Mouse (Mus musculus) CD4-positive, CD25-positive, alpha-beta regulatory T cell, adult 9 weeks (primary cell): ENCODE results near the gene Aph1c. TPM values are rescaled to one million over a fixed set of nuclear protein-coding genes. Genes with fewer than 3 reads are reported as not detected.

Experiments
- polyA plus RNA-seq: library from polyadenylated mRNA; unstranded; fragments of 100-300 nt; shearing (Covaris generic); gene quantifications from one replicate; pipeline ENCODE4 v1.2.1, GENCODE M21; 2017

Aph1c gene
- 0.51 TPM for polyA plus RNA-seq

DNA sequence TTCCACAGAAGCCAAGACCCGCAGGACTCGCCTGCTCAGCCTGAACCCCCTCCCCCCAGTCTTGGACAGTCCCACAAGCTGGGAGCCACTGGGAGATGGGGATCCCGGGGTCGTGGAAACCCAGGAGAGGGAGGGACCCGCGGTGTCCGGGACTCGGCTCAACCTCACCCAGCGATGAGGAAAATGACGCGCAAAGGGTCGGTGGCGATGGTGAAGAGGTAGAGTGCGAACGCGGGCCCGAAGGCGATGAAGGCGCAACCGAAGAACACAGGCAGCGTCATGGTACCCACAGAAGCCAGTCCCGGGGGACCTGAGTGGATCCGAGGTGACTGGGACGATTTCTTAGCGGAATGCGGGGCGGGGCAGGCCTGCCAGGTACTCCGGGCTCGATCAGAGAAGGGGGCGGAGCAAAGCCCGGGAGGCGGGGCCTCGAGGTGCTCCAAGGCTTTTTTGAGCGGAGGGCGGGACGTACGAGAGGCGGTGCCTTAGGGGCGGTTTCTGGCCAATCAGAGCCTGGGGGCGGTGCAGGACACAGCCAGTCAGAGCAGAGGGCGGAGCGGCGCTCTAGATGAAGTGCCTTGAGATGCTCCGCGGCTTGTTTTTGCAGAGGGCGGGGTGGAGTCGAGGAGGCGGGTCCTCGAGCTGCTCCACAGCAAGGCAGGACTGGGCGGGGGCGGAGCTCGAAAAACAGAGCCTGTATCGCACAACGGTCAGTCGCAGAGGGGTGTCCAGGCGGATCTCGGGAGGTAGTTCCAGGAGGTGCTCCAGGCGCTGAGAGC is at the start of gene Aph1c:
TSS of gene Aph1c (minus strand) at position 409 of the 779 bp plus-strand sequence.

DNA sequence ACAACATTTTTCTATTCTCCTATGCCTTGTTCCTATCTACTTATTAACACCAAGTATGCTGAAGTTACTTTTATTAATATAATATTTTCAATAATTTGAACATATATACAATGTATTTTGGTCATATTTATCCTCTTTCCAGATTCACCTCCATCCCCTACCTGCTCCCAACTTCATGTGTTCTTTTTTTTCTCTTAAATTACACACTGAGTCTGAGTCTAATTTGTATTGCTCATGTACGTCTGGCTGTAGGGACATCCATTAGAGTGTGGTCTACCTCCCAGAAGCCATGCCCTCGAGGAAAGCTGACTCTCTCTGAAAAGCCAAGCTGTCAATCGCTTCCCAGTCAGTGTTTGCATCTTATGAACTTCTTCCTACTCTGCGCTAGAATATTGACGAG is 37.8 kb downstream of the Aph1c start, which contains the start of gene Gm10647:
TSS of gene Gm10647 (plus strand) at position 301 of the 400 bp plus-strand sequence.

GRCm38 (mm10) chr9:66795464-66796324 is 38.8 kb downstream of the Aph1c start, which contains the start of gene Aph1b:
Gene Aph1b, minus strand, starts transcription at chr9:66795490.

Other genes starting within 250 kb of the Aph1c start
- gene Usp3, start 241.6 kb downstream of the Aph1c start, polyA plus RNA-seq, result 236 TPM
- gene Car12, start 121.0 kb downstream of the Aph1c start, polyA plus RNA-seq, result 9.3 TPM
- gene Aph1b, start 39.2 kb downstream of the Aph1c start, polyA plus RNA-seq, result 1.9 TPM
- gene Gm10647, start 37.7 kb downstream of the Aph1c start, polyA plus RNA-seq, result not detected
- 148 TPM for gene Rab8b, start 85.0 kb upstream of the Aph1c start, polyA plus RNA-seq
- gene Rps27l, start 111.4 kb upstream of the Aph1c start, polyA plus RNA-seq, result 252 TPM
- gene Lactb, start 140.8 kb upstream of the Aph1c start, polyA plus RNA-seq, result 3.1 TPM
- gene Tpm1, start 214.7 kb upstream of the Aph1c start, polyA plus RNA-seq, result 21.3 TPM